Mouse (Mus musculus): ENCODE measurements around the gene Ifnar1.
A peak's percentile ranks its signal among the peaks of the same experiment; 100 is the strongest.
"Not testable (repeated sequence)": the region's sequence is repeated elsewhere in the genome, so short reads cannot be mapped to it uniquely, and the experiment has no call there.

The Ifnar1 gene

GRCm38 (mm10) chr16:91484808-91485700 is at the start of gene Ifnar1:
Gene Ifnar1, plus strand, starts transcription at chr16:91485238.
- DNase-seq (ENCODE audit: low spot score): peak; percentile 96

GRCm38 (mm10) chr16:91438081-91438480 is 47.0 kb upstream of the Ifnar1 start:
- no peak for DNase-seq (ENCODE audit: low spot score)

DNA sequence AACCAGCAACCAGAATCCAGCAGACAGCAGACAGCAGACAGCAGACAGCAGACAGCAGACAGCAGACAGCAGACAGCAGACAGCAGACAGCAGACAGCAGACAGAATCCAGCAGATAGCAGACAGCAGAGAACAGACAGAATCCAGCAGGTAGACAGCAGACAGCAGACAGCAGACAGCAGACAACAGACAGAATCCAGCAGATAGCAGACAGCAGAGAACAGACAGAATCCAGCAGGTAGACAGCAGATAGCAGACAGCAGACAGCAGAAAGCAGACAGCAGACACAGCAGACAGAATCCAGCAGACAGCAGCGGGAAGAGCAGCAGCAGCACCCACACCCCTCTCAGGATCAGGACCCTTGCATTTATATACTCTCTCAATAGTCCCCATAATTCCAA is 46.4 kb upstream of the Ifnar1 start:
- DNase-seq (ENCODE audit: low spot score): not testable (repeated sequence)

DNA sequence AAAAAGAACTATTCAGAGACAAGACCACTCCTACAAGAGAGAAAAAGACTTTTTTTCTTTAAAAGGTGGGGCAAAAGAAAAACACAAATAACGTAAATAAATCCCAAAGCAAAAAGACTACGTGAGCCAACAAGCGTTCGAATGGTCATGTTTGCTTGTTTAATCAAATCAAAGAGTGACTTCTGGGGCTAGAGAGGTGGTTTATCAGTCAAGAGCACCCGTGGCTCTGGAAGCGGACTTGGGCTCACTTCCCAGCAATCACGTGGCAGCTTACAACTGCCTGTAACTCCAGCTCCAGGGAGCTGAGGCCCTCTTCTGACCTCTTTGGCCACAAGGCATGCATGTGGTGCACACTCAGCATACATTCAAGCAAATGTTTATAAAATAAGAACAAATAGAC is 43.7 kb upstream of the Ifnar1 start:
- DNase-seq (ENCODE audit: low spot score): peak; percentile 45

DNA sequence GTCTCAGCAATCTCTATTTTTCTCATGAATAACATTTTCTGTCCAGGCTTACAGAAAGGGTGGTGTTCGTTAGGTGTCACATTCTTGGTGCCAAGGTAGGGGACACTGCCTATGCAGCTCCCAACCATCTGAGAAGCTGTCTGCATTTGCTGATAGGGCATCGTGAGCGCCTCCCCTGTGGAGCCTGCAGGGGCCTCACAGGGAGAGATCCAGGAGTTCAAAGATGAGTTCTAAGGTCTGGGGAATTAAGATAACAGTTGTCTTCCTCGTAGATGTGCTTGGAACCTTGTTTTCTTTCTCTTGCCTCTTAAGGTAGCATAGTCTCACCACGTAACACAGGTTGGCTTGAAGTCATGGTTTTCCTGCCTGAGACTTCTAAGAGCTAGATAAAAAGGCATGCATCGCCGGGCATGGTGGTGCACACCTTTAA is 43.2 kb upstream of the Ifnar1 start:
- DNase-seq (ENCODE audit: low spot score): no peak

DNA sequence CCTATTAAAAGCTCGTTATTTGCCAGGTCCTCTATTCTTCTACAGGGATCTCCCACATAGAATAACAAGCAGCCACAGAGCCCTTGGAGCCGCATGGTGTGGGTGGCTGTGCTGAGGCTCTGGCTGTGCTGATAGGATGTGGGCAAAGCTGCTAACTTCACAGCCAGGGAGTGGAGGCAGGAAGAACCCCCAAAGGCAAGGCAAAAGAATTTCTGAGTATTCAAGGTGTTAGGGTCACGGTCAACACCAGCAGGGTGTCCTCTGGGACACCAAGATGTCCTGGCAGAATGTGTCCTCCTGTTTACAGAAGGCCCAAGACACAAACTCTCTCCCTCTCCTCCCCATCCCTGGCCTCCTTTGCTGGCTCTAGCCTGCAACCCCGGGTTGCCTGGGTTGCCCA is 42.6 kb upstream of the Ifnar1 start:
- DNase-seq (ENCODE audit: low spot score): no peak

DNA sequence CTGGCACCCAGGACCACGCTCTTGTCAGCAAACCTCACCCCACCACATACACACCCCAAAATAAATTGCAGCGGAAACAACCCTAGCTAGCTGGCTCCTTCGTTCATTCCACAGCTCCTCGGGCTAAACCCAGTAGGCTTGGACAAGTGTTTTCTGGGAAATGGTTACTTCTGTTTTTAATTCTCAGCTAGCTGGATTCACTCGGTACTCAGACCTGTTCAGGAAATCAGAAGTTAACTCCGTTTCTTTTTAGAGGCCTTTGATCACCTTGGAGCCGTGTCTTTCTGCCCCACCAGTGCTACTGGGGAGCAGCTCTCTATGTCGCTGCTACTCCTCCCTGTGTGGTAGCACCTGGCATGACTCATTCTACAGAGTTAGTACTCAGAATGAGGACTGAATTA is 41.8 kb upstream of the Ifnar1 start:
- no peak for DNase-seq (ENCODE audit: low spot score)

- no peak for DNase-seq (ENCODE audit: low spot score)
Measured at GRCm38 (mm10) chr16:91444847-91445246, 40.2 kb upstream of the Ifnar1 start.

DNA sequence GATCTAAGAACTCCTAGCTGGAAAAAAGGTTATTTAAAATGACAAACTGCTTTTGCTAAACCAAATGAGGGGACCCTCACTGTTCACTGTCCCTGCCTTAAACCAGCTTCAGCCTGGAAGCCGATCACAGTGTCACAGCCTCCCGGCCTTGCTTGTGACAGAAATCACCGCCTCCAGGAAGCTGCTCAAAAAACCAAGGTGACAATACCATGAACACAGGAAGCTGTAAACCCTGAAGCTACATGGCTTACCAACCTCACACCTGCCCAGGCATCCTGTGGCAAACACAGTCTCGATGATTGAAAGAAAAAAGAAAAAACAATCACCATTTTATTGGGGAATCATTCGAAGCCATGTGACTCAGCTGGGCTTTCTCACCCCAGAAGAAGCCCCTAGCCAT is 39.5 kb upstream of the Ifnar1 start:
- DNase-seq (ENCODE audit: low spot score): no peak

- no peak for DNase-seq (ENCODE audit: low spot score)
Measured at GRCm38 (mm10) chr16:91446778-91447511, 38.1 kb upstream of the Ifnar1 start.

- no peak for DNase-seq (ENCODE audit: low spot score)
Measured at GRCm38 (mm10) chr16:91447512-91447900, 37.5 kb upstream of the Ifnar1 start.

- no peak for DNase-seq (ENCODE audit: low spot score)
Measured at GRCm38 (mm10) chr16:91448088-91448487, 37.0 kb upstream of the Ifnar1 start.

DNA sequence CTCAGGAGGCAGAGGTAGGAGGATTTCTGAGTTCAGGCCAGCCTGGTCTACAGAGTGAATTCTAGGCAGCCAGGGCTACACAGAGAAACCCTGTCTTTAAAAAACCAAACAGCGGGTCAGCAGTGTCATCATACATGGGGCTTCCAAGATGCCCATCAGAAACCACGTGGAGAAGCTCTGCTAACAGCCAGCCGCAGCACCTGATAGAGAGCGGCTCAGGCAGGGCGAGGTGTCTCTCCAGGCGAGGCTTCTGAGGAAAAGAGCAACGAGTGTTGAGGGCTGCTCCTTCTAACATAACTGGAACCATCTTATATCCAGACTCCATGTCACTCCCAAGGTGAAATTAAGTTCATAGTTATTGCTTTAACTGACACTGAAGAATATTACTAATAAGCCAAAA is 36.1 kb upstream of the Ifnar1 start:
- no peak for DNase-seq (ENCODE audit: low spot score)

GRCm38 (mm10) chr16:91450137-91451064 is 34.6 kb upstream of the Ifnar1 start:
- no peak for DNase-seq (ENCODE audit: low spot score)

DNA sequence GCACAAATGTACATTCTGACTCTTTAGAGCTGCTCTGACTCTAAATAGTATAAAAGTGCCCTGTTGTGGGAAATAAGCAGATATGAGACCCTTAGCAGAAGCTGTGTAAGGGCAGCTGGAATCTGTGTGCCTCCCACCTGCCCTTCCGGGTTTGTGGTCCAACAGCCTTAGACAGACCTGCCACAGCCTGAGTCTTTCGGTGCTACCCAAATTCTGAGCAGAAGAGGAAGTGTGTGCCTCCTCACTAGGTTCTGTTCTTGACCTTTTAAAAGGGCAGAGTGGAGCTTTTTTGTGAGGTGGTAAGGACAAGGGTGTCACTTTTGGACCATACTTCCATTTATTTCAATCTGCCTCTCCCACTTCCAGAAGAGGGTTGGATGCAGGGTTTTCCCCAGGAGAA is 33.1 kb upstream of the Ifnar1 start:
- no peak for DNase-seq (ENCODE audit: low spot score)

GRCm38 (mm10) chr16:91452363-91452896 is 32.6 kb upstream of the Ifnar1 start:
- no peak for DNase-seq (ENCODE audit: low spot score)

DNA sequence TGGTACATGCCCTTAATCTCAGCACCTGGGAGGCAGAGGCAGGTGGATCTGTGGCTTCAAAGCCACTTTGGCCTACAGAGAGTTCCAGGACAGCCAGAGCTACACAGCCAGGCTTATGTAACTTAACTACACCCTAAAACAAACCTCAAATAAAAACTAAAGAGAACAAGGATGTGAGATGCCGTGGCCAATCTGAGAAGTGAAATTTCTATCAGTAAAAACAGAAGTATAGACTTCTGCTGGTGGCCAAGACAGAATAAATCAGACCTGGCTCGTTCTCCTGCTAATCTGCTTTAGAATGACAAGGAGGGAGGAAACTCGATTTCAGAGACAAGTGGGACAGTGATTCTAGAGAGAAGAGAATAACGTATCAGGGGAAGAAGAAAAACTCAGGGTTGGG is 29.2 kb upstream of the Ifnar1 start:
- DNase-seq (ENCODE audit: low spot score): no peak

GRCm38 (mm10) chr16:91458301-91458746 is 26.7 kb upstream of the Ifnar1 start:
- DNase-seq (ENCODE audit: low spot score): no peak

DNA sequence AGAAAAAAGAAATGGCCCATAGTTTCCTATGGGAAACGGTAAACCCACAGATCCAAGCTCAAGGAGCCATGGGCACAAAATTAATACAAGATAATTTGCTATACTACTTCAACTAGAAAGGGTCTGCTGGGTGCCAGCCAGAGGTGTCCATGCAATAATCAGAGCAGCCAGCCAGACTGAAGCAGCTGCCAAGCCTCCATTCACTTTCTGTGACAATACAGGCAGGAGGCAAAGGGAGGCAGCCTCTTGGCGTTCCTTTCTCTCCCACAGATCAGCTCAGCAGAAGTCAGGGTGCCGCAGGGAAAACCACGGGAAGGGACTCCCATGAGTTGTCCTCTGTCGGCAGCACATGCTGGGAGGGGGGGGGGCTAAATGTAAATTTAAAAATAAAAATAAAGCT is 26.1 kb upstream of the Ifnar1 start:
- DNase-seq (ENCODE audit: low spot score): no peak

DNA sequence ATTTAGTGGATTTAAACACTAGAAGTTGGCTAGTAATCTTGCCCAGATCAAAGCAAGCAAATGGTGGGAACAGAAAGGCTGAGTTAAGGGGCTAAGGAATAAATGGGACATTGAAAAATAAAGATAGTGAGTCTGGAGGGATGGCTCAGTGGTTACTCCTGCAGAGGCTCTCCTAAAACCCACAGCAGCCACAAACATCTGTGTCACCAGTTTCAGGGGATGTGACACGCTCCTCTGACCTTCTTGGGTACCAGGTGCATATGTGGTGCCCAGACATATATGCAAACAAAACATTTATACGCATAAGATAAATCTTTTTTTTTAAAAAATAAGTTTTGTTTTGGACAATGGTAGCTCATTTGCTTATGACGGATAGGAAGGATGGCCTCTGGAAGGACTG is 25.6 kb upstream of the Ifnar1 start:
- no peak for DNase-seq (ENCODE audit: low spot score)

DNA sequence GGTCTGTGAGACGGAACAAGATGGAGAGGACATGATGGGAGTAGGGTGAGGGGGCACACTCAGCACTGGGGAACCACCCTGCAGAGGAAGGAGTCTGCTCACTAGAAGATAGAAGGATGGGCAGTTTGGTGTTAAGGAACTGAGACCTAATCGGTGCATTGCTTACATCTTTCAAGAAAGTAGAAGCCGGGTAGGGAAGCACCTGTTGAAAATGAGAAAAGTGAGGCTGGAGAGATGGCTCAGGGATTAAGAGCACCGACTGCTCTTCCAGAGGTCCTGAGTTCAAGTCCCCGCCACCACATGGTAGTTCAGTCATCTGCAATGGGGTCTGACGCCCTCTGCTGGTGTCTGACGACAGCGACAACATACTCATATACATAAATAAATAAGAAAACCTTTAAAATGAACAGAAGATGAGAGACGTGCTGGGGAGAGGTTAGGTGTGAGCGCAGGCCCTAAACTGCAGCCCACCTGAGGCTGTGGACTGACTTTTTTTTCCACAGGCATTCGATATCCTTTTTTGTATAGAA is 25.1 kb upstream of the Ifnar1 start:
- no peak for DNase-seq (ENCODE audit: low spot score)
